Mouse (Mus musculus): ENCODE results near the gene Vps8. TPM values are rescaled to one million over a fixed set of nuclear protein-coding genes. Genes with fewer than 3 reads are reported as not detected.

The Vps8 gene
- 15.7 and 30.6 TPM in 2 replicates for total RNA-seq (2014; fragmentation: Nextera tagmentation)
- 15.7 and 24.6 TPM in 2 replicates for total RNA-seq (2017)

DNA sequence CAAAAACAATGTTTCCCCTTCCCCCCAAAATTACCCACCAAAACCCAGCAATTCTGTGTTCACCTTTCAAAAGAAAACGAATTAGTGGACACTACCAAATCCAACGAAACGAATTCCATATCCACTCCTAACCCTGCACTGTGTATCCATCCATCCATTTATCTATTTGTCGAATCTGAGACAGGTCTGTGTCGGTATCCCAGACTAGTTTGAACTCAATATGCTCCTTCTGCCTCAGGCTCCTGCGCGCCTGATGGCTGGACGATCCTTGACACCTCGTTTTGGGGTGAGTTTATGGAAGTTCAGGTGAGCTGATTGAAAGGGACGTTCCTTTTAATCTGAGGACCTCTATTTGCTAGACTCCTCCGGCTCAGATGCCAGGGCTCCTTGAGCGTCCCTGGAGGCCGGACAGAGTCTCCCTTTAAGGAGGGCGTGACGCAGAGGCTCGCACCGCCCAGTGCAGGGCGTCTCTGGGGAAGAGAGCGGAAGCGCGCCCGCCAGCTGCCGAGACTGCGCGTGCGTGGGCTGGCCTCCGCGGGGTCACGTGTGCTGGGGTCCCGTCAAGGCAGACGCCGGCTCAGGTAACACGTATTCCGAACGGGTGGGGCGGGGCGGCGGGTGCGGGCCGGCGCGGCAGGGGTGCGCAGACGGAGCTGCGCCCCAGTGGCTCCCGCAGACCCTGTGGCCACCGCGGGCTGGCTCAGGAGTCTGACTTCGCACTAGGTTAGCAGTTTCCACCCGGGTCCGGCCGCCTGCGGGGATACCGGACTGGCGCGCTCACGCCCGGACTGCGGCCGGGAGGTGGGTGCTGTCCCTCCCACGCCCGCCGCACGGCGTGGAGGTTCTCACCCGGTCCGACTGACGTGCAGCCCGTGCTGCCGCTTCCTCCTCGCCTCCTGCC, at the start of gene Vps8:
TSS of gene Vps8 (plus strand) at position 474 of the 901 bp plus-strand sequence.
- ATAC-seq (replicated peaks; ENCODE audit: poor library complexity, severe bottlenecking) = peak; percentile 97

DNA sequence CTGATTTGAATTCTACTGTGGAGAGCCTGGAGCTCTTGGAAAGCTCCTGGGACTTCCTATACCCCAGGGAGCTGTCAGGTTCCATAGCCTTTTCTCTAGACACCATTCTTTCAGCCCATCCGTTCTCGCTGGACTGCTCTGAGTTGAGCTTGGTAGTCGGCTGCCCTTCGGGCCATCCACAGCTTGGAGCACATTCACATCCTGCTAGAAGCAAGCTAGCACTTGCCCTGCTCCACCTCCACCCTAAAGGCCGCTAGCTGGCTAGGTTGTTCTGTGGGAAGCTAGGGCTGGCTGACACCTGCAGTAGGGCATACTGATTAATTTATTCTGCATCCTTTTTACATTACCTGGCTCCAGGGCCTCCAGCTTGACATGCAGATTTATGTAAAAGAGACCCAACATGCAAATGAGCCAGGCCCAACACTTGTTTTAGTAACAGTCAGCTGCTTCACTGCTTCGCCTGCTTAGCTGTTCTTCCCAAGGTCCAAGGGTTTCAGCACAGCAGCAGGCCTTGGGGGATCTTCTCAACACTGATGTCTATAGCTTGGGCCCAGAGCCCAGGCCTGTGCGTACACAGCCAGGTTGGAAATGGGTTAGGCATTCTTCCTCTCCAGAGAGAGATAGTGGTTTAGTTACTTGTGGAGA, 49.5 kb upstream of the Vps8 start:
- no peak for ATAC-seq (replicated peaks; ENCODE audit: poor library complexity, severe bottlenecking)

GRCm38 (mm10) chr16:21374067-21374466, 48.9 kb upstream of the Vps8 start:
- no peak for ATAC-seq (replicated peaks; ENCODE audit: poor library complexity, severe bottlenecking)

DNA sequence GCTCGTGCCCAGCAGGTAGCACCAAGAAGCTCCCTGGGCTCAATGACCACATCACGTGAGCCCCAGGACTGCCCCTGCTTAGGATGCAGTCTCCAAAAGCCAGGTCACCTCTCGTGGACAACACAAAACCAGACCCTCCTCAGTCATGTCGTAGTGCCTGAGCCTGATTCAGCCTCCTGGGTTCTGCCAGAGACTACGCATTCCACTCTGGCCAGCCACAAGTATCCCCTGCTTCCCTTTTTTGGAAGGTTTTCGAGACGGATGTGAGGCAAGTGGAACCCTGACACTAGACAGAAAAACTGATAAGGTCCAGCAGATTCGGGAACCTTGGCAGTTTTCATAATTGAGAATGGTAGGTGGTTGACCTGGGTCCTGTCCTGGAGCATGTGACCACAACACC, 47.8 kb upstream of the Vps8 start:
- peak; percentile 65 for ATAC-seq (replicated peaks; ENCODE audit: poor library complexity, severe bottlenecking)

GRCm38 (mm10) chr16:21376316-21376715, 46.6 kb upstream of the Vps8 start:
- no peak for ATAC-seq (replicated peaks; ENCODE audit: poor library complexity, severe bottlenecking)

- ATAC-seq (replicated peaks; ENCODE audit: poor library complexity, severe bottlenecking) = no peak
These were observed 45.8 kb upstream of the Vps8 start for GRCm38 (mm10) chr16:21376949-21377604.

- no peak for ATAC-seq (replicated peaks; ENCODE audit: poor library complexity, severe bottlenecking)
These were observed 45.3 kb upstream of the Vps8 start for GRCm38 (mm10) chr16:21377605-21377968.

DNA sequence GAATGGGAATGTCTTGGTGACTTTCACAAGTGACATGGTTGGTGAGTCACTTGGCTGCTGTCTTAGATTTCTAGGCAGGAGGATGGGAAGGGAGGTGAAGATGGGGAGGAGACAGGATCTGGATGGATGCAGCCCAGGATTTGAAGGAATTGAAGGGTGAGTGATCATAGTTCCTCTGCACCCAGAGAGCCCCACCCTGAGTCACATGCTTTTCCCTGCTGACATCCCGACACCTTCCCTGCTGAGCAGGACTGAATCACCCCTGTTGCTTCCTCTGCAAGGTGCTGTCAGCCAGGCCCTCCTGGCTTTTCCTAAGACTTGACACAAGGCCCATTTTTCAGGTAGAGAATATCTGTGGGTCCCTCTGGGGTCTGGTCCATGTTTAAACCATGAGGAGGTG, 41.4 kb upstream of the Vps8 start:
- ATAC-seq (replicated peaks; ENCODE audit: poor library complexity, severe bottlenecking) = no peak

GRCm38 (mm10) chr16:21382152-21382911, 40.6 kb upstream of the Vps8 start:
- peak; percentile 97 for ATAC-seq (replicated peaks; ENCODE audit: poor library complexity, severe bottlenecking)

GRCm38 (mm10) chr16:21385926-21386881, 36.7 kb upstream of the Vps8 start:
- ATAC-seq (replicated peaks; ENCODE audit: poor library complexity, severe bottlenecking) = no peak

DNA sequence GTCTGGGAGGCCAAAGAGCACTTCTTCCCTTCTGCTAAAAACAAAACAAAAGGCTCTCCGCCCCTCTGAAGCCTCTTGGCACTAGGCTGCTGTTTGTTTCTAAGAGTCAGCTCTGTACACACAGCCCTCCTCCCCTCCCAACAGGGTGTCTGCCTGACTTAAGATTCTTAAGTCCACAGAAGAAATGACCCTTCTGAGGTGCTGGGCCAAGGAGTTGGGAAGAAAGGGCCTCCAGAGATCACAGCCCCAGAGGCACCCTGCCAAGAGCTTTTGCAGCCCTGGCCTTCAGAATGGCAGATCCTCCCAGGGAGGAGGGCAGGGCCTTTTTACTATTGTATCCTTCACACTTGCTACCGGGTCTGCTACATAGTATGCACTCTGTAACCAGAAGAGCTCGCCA, 33.6 kb upstream of the Vps8 start:
- no peak for ATAC-seq (replicated peaks; ENCODE audit: poor library complexity, severe bottlenecking)

DNA sequence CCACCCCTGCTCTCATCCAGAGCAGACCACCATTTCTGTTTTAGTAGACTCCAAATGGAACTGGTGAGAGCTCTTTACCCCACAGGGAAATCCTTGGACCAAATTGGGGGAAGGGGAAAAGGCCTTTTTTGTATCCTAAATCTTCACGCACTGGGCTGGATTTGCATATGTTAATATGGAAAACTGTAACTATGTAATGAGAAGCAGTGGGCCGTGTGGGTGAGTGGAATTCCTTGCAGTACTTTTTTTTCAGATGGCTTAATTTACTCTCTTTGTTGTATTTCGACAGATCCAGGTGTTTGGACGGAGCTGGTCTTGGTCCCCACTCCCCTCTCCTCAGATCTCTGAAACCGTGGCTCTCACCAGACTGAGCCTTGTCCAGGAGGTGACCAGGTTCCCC, 32.2 kb upstream of the Vps8 start:
- no peak for ATAC-seq (replicated peaks; ENCODE audit: poor library complexity, severe bottlenecking)

GRCm38 (mm10) chr16:21392099-21392498, 30.8 kb upstream of the Vps8 start:
- 0 out of 2 replicates have a peak, but pooled peaks have one; percentile 35 for ATAC-seq (replicated peaks; ENCODE audit: poor library complexity, severe bottlenecking)

- ATAC-seq (replicated peaks; ENCODE audit: poor library complexity, severe bottlenecking) = peak; percentile 95
These were observed 30.3 kb upstream of the Vps8 start for GRCm38 (mm10) chr16:21392517-21393112.

- ATAC-seq (replicated peaks; ENCODE audit: poor library complexity, severe bottlenecking) = no peak
These were observed 27.4 kb upstream of the Vps8 start for GRCm38 (mm10) chr16:21395546-21395945.

DNA sequence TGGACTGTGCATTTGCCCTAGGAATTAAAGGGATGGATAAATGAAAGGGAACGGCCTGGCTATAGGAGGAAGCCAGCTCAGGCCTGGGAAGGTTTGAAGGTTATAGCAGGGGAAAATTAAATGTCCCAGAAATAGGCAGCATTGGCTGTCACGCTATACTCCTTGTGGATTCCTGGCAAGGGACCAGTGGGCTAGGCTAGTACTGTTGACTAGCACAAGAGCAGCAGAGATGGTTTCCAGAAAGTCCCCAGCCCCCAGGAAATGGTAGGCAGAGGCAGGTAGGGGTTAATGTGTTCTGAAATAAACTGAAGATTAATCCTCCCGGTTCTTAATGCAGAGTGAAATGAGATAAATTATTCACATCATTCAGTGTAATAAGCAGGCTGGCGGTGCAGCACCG, 25.2 kb upstream of the Vps8 start:
- no peak for ATAC-seq (replicated peaks; ENCODE audit: poor library complexity, severe bottlenecking)

DNA sequence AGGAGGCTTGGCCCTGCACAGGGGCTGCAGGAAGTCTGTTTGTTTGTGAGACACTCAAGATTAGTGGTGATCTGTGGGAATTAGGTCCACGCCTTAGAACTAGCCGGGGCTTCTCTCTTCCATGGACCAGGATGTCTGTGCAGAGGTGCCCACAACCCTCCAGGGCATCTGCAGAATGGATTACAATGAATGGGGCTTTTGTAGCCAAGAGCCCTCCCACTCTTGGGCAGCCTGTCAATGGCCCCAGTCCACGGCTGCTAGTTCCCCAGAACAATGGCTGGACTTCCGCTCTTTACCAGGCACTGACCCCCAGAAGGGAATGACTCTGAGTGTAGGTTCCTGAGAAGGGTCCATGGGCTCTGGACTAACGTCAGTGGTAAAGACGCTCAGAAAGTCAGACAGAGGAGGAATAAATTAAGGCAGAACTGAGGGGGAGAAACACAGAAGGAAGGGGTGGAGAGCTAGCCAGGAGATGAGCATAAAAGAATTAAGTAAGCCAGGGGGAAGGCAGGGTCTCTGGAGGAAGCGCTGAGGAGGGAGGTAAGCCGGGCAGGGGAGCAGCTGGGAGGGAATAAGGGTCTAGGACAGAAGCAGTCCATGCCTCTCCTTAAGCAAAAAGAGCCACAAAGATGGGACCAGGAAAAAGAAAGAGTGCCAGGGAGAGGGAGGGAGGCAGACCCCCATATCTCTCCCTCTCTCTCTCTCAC, 24.4 kb upstream of the Vps8 start:
- ATAC-seq (replicated peaks; ENCODE audit: poor library complexity, severe bottlenecking) = no peak

- peak; percentile 96 for ATAC-seq (replicated peaks; ENCODE audit: poor library complexity, severe bottlenecking)
These were observed 23.0 kb upstream of the Vps8 start for GRCm38 (mm10) chr16:21399942-21400341.
